Mouse (Mus musculus): ENCODE results near the gene Akirin2. TPM values are rescaled to one million over a fixed set of nuclear protein-coding genes. Genes with fewer than 3 reads are reported as not detected.
A peak's percentile ranks its signal among the peaks of the same experiment; 100 is the strongest.

Gene Akirin2
- polyA plus RNA-seq (2012; rRNA removed) (16.1 and 27.4 TPM in 2 replicates), polyA plus RNA-seq (2014; fragmentation: Nextera tagmentation; extraction: Ambion mirVana) (19.7 and 23.8 TPM in 2 replicates)

DNA sequence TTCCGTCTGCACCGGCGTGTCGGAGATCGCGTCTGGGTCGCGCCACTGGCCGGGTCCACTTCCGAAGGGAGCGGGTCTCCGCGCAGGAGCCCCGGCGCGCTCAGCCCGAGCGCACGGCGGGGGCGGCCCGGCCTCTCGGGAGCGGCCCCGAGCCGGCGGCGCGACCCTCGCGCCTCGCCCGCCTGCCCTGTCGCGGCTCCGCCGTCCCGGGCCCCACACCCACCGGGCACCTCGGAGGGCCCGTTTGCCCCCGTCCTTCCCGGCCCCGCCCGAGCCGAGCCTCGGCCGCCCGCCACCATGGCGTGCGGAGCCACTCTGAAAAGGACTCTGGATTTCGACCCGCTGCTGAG, at the start of gene Akirin2:
TSS of gene Akirin2 (plus strand) at position 190 of the 350 bp plus-strand sequence.
- TF ChIP-seq EP300 (IDR thresholded peaks at IDR 0.05; ENCODE audit: low read depth) (no peak), CTCF (IDR thresholded peaks at IDR 0.05; ENCODE audit: low read depth) (no peak)
- Histone ChIP-seq H3K27me3 (ENCODE audit: control insufficient read depth, insufficient read depth, low read length) (no peaks in the 10 kb centered on the region), H3K4me2 (ENCODE audit: low read depth) (peak within 1 kb of the TSS; percentile 92), H3K27ac (peak within 1 kb of the TSS; percentile 77), H3K9ac (replicated peaks) (peak within 1 kb of the TSS; percentile 93), H3K36me3 (replicated peaks; ENCODE audit: control insufficient read depth, insufficient read depth, low read depth) (peaks cover 6% of the 10 kb centered on the region; the same call in 1 of the 2 replicates), H3K4me3 (ENCODE audit: insufficient read depth in 1 of 2, low read depth in 2 of 2, low read length in 2 of 2) (peak within 1 kb of the TSS; percentile 89 to 98), H3K4me1 (replicated peaks; ENCODE audit: control insufficient read depth in 2 of 2, insufficient read depth in 2 of 2, low read length in 1 of 2) (peaks cover 8 to 16% of the 10 kb centered on the region in 2 experiments), H3K9me3 (ENCODE audit: control insufficient read depth, low read length) (no peaks in the 10 kb centered on the region)
- ATAC-seq (ENCODE audit: insufficient read depth), result peak; percentile 73
- under 1% methylated on average over 50 of the region's 53 CpGs for WGBS (ENCODE audit: insufficient replicate concordance)
- DNase-seq (ENCODE audit: low read depth in 3 of 3, low spot score in 3 of 3), result no peak

DNA sequence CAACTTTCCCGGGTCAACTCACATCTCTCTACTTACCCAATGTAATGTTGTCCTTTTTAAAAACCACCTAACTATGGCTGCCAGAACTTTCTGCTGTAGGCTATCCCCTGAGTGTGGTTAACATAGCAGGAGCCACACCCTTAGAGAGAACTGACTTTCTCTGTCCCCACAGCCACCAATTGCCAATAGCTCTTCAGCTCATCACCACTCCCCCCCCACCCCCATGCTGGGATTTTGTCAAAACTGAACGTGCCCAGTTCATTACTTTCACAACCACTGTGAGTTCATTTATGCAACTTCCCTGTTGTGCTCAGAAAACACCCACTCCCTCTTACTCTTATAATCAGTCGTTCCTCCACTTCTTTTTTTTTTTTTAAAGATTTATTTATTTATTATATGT, 40.4 kb upstream of the Akirin2 start:
- Histone ChIP-seq H3K27ac (no peak overlapping the region), H3K9me3 (ENCODE audit: control insufficient read depth, low read length) (no peaks in the 10 kb centered on the region), H3K4me3 (ENCODE audit: insufficient read depth in 1 of 2, low read depth in 2 of 2, low read length in 2 of 2) (no peak overlapping the region), H3K36me3 (replicated peaks; ENCODE audit: control insufficient read depth, insufficient read depth, low read depth) (no peaks in the 10 kb centered on the region), H3K9ac (replicated peaks) (no peak overlapping the region), H3K4me2 (ENCODE audit: low read depth) (no peak overlapping the region), H3K27me3 (ENCODE audit: control insufficient read depth, insufficient read depth, low read length) (no peaks in the 10 kb centered on the region), H3K4me1 (replicated peaks; ENCODE audit: control insufficient read depth in 2 of 2, insufficient read depth in 2 of 2, low read length in 1 of 2) (no peaks in the 10 kb centered on the region)
- WGBS (ENCODE audit: insufficient replicate concordance), result 60% methylated on average over 3 of the region's 3 CpGs
- TF ChIP-seq CTCF (IDR thresholded peaks at IDR 0.05; ENCODE audit: low read depth) (no peak), EP300 (IDR thresholded peaks at IDR 0.05; ENCODE audit: low read depth) (no peak)
- no peak for ATAC-seq (ENCODE audit: insufficient read depth)
- no peak for DNase-seq (ENCODE audit: low read depth in 3 of 3, low spot score in 3 of 3)

- no peak overlapping the region for H3K9ac ChIP-seq (replicated peaks)
- DNase-seq (ENCODE audit: low read depth in 3 of 3, low spot score in 3 of 3) (no peak), ATAC-seq (ENCODE audit: insufficient read depth) (no peak)
- no peaks in the 10 kb centered on the region for H3K27me3 ChIP-seq (ENCODE audit: control insufficient read depth, insufficient read depth, low read length)
- no peak overlapping the region for H3K27ac ChIP-seq
- no peak overlapping the region for H3K4me3 ChIP-seq (ENCODE audit: insufficient read depth in 1 of 2, low read depth in 2 of 2, low read length in 2 of 2)
- 46% methylated on average over 3 of the region's 3 CpGs for WGBS (ENCODE audit: insufficient replicate concordance)
- TF ChIP-seq CTCF (IDR thresholded peaks at IDR 0.05; ENCODE audit: low read depth) (no peak), EP300 (IDR thresholded peaks at IDR 0.05; ENCODE audit: low read depth) (no peak)
- no peak overlapping the region for H3K4me2 ChIP-seq (ENCODE audit: low read depth)
- no peaks in the 10 kb centered on the region for H3K4me1 ChIP-seq (replicated peaks; ENCODE audit: control insufficient read depth in 2 of 2, insufficient read depth in 2 of 2, low read length in 1 of 2)
- H3K9me3 ChIP-seq (ENCODE audit: control insufficient read depth, low read length), result no peaks in the 10 kb centered on the region
- H3K36me3 ChIP-seq (replicated peaks; ENCODE audit: control insufficient read depth, insufficient read depth, low read depth), result no peaks in the 10 kb centered on the region
These were observed 27.9 kb upstream of the Akirin2 start for GRCm38 (mm10) chr4:34522846-34523245.

DNA sequence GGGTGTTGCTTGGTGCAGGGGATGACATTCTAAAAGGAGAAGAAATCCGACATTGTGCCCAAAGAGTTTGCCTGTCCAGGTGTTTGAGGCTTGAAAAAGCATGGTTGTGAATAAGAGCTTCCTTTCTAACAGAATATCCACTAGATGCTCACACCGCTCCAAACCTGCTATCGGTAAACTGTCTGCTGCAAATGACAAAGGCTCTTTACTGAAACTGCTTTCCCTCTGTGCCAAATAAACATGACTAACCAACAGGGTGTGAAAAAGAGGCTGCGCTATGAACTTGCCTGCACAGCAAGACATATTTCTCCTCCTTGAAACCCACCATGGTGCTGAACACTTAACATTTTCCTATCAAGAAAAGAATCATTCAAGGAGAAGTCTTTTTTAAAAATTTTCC, 27.2 kb upstream of the Akirin2 start:
- Histone ChIP-seq H3K4me3 (ENCODE audit: insufficient read depth in 1 of 2, low read depth in 2 of 2, low read length in 2 of 2) (no peak overlapping the region), H3K27me3 (ENCODE audit: control insufficient read depth, insufficient read depth, low read length) (no peaks in the 10 kb centered on the region), H3K27ac (no peak overlapping the region), H3K4me2 (ENCODE audit: low read depth) (no peak overlapping the region), H3K9me3 (ENCODE audit: control insufficient read depth, low read length) (no peaks in the 10 kb centered on the region), H3K9ac (replicated peaks) (no peak overlapping the region), H3K36me3 (replicated peaks; ENCODE audit: control insufficient read depth, insufficient read depth, low read depth) (no peaks in the 10 kb centered on the region), H3K4me1 (replicated peaks; ENCODE audit: control insufficient read depth in 2 of 2, insufficient read depth in 2 of 2, low read length in 1 of 2) (no peaks in the 10 kb centered on the region)
- ATAC-seq (ENCODE audit: insufficient read depth), result no peak
- DNase-seq (ENCODE audit: low read depth in 3 of 3, low spot score in 3 of 3), result no peak
- TF ChIP-seq EP300 (IDR thresholded peaks at IDR 0.05; ENCODE audit: low read depth), result no peak
- no peak for TF ChIP-seq CTCF (IDR thresholded peaks at IDR 0.05; ENCODE audit: low read depth)
- WGBS (ENCODE audit: insufficient replicate concordance), result 72% methylated on average over 4 of the region's 4 CpGs

DNA sequence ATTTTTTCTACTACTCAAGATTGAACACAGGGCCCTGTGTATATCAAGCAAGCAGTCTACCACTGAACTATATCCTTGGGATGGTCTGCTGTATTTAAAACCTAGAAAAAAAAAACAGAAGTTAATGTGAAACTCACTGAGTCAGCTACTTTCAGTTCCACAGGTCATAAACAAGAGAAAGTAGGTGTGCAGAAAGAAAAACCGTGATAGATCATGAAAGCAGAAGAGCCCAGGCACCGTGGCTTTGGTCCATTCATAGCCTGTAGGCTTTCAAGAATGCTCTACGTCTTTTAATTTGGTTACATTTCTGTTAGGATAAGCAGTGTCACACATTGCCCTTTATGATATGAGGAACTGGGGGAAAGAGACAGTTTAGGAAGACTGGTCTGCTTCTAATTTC, 24.0 kb upstream of the Akirin2 start:
- Histone ChIP-seq H3K36me3 (replicated peaks; ENCODE audit: control insufficient read depth, insufficient read depth, low read depth) (no peaks in the 10 kb centered on the region), H3K4me1 (replicated peaks; ENCODE audit: control insufficient read depth in 2 of 2, insufficient read depth in 2 of 2, low read length in 1 of 2) (no peaks in the 10 kb centered on the region), H3K27ac (no peak overlapping the region), H3K4me3 (ENCODE audit: insufficient read depth in 1 of 2, low read depth in 2 of 2, low read length in 2 of 2) (no peak overlapping the region), H3K27me3 (ENCODE audit: control insufficient read depth, insufficient read depth, low read length) (no peaks in the 10 kb centered on the region), H3K4me2 (ENCODE audit: low read depth) (no peak overlapping the region), H3K9me3 (ENCODE audit: control insufficient read depth, low read length) (no peaks in the 10 kb centered on the region), H3K9ac (replicated peaks) (no peak overlapping the region)
- ATAC-seq (ENCODE audit: insufficient read depth) (no peak), DNase-seq (ENCODE audit: low read depth in 3 of 3, low spot score in 3 of 3) (no peak)
- TF ChIP-seq EP300 (IDR thresholded peaks at IDR 0.05; ENCODE audit: low read depth), result no peak
- TF ChIP-seq CTCF (IDR thresholded peaks at IDR 0.05; ENCODE audit: low read depth), result no peak
- 44% methylated on average over 3 of the region's 3 CpGs for WGBS (ENCODE audit: insufficient replicate concordance)
